Mouse (Mus musculus): Measurements from ENCODE around the gene Setd5. TPM values are rescaled to one million over a fixed set of nuclear protein-coding genes. Genes with fewer than 3 reads are reported as not detected.

Gene Setd5
- total RNA-seq, 2 experiments from 2014 or later = 34.3 to 42.0 TPM

- DNase-seq = no peak
- intact Hi-C loops (cut with DNase I) = no loop called here
Measured at GRCm38 (mm10) chr6:113176613-113177012, 99.4 kb downstream of the Setd5 start.

GRCm38 (mm10) chr6:113178286-113179194, 101.4 kb downstream of the Setd5 start:
- intact Hi-C loops (cut with DNase I) = no loop called here

GRCm38 (mm10) chr6:113179195-113179733, 102.1 kb downstream of the Setd5 start:
- DNase-seq = no peak
- intact Hi-C loops (cut with DNase I) = no loop called here

More at GRCm38 (mm10) chr6:113178286-113179194, 101.4 kb downstream of the Setd5 start:
- no peak for DNase-seq

GRCm38 (mm10) chr6:113184163-113184562, 107.0 kb downstream of the Setd5 start:
- intact Hi-C loops (cut with DNase I) = no loop called here
- peak; percentile 17 to 28 for DNase-seq

- intact Hi-C loops (cut with DNase I) = no loop called here
- no peak for DNase-seq
Measured at GRCm38 (mm10) chr6:113184866-113185525, 107.8 kb downstream of the Setd5 start.

GRCm38 (mm10) chr6:113193765-113194460, 116.7 kb downstream of the Setd5 start:
- no peak for DNase-seq
- intact Hi-C loops (cut with DNase I) = no loop called here

- DNase-seq = no peak
- intact Hi-C loops (cut with DNase I) = no loop called here
Measured at GRCm38 (mm10) chr6:113194517-113194840, 117.3 kb downstream of the Setd5 start.

GRCm38 (mm10) chr6:113194841-113195595, 117.9 kb downstream of the Setd5 start, which contains the start of gene Lhfpl4:
Gene Lhfpl4, minus strand, starts transcription at chr6:113195384.
- DNase-seq = no peak
- intact Hi-C loops (cut with DNase I) = no loop called here

GRCm38 (mm10) chr6:113195596-113195992, 118.4 kb downstream of the Setd5 start:
- intact Hi-C loops (cut with DNase I) = no loop called here
- DNase-seq = no peak

Other genes starting within 250 kb of the Setd5 start
- gene Srgap3, start 130.1 kb upstream of the Setd5 start, total RNA-seq (2021) = 1 to 10 TPM in 1 of 2 experiments, under 1 TPM in 1; 0.81 to 1.0 TPM
- gene Thumpd3, start 31.1 kb upstream of the Setd5 start, total RNA-seq (2021) = 10 to 100 TPM; 17.1 to 18.8 TPM
- gene Lhfpl4, start 118.0 kb downstream of the Setd5 start, total RNA-seq (2021) = under 1 TPM; 0.22 to 0.31 TPM
- gene Mtmr14, start 160.5 kb downstream of the Setd5 start, total RNA-seq (2021) = 10 to 100 TPM; 20.0 to 21.0 TPM
- under 1 TPM in 1 of 2 experiments, not detected in 1; 0.24 TPM for gene Cpne9, start 204.9 kb downstream of the Setd5 start, total RNA-seq (2021)
- 10 to 100 TPM; 14.0 to 16.7 TPM for gene Brpf1, start 229.8 kb downstream of the Setd5 start, total RNA-seq (2021)
- gene Ogg1, start 249.6 kb downstream of the Setd5 start, total RNA-seq (2021) = 1 to 10 TPM; 4.7 to 7.4 TPM